Mouse (Mus musculus): ENCODE measurements around the gene Nus1. TPM values are rescaled to one million over a fixed set of nuclear protein-coding genes. Genes with fewer than 3 reads are reported as not detected.

The Nus1 gene
- 10 to 100 TPM; 60.0 to 63.8 TPM for total RNA-seq (2021)
- long read RNA-seq, experiment 1, full-length matches to known transcripts, result 40 of 54 reads
- long read RNA-seq, experiment 1, partial matches to known transcripts, result 13 of 54 reads
- long read RNA-seq, experiment 1, other reads (novel, unspliced or antisense), result 1 of 54 reads
- long read RNA-seq, experiment 2, full-length matches to known transcripts, result 40 of 64 reads
- long read RNA-seq, experiment 2, partial matches to known transcripts, result 1 of 64 reads
- long read RNA-seq, experiment 2, other reads (novel, unspliced or antisense), result 23 of 64 reads

DNA sequence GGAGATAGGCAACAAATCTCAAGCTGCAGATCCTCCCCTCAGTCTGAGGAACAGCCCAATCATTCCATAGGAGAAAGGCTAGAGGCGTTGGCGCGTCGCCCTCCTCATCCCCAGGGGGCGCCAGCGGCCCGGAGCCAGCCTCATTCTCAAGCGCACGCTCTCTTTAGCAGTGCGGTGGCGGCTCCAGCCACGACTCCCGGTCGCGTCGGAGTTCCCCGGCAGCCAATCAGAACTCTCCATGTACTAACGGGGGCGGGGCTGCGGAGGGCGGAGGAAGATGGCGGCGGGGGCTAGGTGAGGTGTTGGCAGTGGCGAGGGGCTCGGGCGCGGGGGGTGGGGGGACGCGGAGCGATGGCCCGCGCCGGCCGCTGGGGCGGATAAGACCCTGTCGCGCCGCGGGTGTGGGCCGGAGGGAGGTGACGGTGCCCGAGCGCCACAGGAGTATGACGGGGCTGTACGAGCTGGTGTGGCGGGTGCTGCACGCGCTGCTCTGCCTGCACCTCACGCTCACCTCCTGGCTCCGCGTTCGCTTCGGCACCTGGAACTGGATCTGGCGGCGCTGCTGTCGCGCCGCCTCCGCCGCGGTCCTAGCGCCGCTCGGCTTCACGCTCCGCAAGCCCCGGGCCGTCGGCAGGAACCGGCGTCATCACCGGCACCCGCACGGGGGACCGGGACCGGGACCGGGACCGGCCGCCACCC lies at the start of gene Nus1:
Gene Nus1 (plus strand): TSS at position 249 of the 699 bp plus-strand sequence.
- peak within 1 kb of the TSS; percentile 99 for H3K27ac ChIP-seq
- peak; percentile 89 for TF ChIP-seq CTCF (conservative IDR thresholded peaks at IDR 0.05)
- DNase-seq (ENCODE audit: low spot score in 2 of 2), result peak; percentile 96 to 98
- peak within 1 kb of the TSS; percentile 83 for H3K4me3 ChIP-seq

DNA sequence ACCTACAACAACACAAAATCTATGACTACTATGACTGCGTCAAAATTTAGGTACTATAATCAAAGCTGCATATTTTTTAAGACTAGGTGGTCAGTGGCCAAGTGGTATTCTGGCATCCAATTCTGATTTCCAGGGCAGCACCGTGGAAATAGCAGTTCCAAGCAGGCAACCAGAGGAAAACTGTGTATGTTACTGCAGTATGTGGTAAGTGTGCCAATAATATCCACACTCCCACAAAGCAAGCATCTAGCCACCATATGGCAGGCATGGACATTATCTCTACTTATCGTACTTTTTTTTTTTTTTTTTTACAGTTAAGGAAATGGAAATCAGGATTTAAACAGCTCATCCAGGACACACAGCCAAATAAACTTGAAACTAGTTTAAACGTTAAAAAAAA lies 49.0 kb upstream of the Nus1 start:
- Histone ChIP-seq H3K4me3 (no peak overlapping the region), H3K27ac (no peak overlapping the region)
- no peak for TF ChIP-seq CTCF (conservative IDR thresholded peaks at IDR 0.05)
- DNase-seq (ENCODE audit: low spot score in 2 of 2), result no peak

DNA sequence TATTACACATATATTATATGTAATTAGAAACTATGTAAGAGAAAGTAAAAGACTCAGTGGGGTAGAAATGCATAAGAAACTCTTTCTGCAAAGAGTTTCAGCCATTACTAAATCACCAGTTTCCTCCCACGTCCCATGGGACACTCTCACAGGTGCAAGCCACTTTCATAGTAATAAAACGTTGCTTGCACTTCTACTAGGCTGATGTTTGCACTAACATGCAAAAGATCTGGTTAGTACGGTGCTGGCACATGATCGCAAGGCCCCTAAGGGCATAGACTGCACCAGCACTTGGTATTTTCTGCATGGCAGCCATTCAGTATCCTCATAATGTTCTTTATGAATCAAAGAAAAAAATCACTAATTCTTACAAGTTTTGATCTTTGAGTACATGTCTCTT lies 43.5 kb upstream of the Nus1 start:
- no peak for DNase-seq (ENCODE audit: low spot score in 2 of 2)
- H3K4me3 ChIP-seq, result no peak overlapping the region

DNA sequence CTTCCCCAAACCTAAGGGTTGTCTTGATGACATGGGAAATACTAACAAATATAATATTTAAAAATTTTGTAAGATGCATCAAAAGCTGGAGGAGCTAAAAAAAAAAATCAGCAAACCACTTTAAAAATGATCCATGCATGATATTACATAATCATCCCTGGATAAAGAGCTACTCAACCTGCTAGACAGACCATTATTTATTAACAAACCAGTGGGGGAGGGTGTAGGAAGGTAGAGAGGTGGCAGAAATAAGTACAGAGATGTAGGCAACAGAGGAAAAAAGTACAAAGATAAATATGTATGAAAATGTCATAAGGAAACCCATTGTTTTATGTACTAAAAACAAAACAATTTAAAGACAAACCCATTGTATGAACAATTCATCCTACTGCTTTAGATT lies 42.7 kb upstream of the Nus1 start:
- no peak for TF ChIP-seq CTCF (conservative IDR thresholded peaks at IDR 0.05)
- no peak for DNase-seq (ENCODE audit: low spot score in 2 of 2)
- H3K27ac ChIP-seq, result no peak overlapping the region
- no peak overlapping the region for H3K4me3 ChIP-seq

More for the DNA sequence above, 43.5 kb upstream of the Nus1 start:
- no peak overlapping the region for H3K27ac ChIP-seq
- TF ChIP-seq CTCF (conservative IDR thresholded peaks at IDR 0.05), result no peak

DNA sequence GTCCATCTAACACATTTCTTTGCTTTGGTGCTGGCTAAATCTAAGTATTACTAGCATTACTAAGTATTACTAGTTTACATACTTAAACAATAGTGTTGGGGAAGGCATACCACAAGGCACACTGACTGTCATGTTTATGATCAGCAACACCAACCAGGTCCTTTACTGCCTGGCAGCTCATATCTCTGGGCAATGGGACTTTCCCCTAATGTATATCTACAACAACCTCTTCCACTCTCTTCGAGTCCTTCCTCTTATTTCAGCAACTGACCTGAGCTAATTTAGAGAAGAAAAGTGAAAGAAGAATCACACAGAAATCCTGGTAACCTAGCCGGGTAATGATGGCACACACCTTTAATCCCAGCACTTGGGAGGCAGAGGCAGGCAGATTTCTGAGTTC lies 40.9 kb upstream of the Nus1 start:
- no peak for DNase-seq (ENCODE audit: low spot score in 2 of 2)
- H3K4me3 ChIP-seq, result no peak overlapping the region

DNA sequence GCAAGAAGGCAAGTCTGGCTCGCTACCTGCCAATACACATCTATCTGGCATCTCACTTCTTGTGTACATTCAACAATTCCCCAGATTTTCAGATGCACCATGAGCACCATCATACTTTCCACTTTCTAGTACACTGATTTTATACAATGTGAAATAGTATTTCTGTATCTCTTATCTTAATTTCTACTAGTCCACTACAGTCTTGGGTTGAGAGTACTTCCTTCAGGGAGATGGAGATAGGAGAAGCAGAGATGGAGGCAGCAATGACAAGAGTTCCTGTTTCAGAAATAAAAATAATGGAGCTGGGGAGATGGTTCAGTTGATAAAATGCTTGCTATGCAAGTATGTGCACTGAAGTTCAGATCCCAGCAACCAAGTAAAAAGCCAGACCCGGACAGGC lies 39.5 kb upstream of the Nus1 start:
- no peak for TF ChIP-seq CTCF (conservative IDR thresholded peaks at IDR 0.05)
- DNase-seq (ENCODE audit: low spot score in 2 of 2), result no peak

More for the DNA sequence above, 40.9 kb upstream of the Nus1 start:
- TF ChIP-seq CTCF (conservative IDR thresholded peaks at IDR 0.05), result no peak
- no peak overlapping the region for H3K27ac ChIP-seq

DNA sequence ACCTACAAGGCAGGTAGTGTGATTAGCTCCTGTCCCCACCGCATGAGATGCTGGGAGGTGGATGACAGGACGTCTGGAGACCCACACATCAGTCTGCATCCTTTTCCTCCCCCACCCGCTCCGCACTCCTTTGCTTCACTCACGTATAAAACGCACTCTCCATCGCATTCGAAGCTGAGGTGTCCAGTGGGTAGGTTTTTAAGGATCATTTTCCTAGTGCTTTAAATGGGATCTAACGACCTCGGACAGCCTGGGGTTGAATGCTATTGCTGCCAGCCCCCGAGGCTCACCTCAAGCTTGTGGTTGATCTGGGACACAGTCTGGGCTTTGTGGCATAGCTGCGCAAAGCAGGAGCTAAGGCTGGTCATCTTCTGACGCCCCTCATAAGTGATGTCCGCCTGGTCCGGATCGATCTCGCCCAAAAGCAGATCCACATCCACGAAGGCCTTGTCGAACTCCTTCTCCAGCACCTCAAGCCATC lies 36.0 kb upstream of the Nus1 start:
- TF ChIP-seq CTCF (conservative IDR thresholded peaks at IDR 0.05), result no peak
- peak overlapping the region; percentile 99 for H3K27ac ChIP-seq
- peak overlapping the region; percentile 97 for H3K4me3 ChIP-seq
- peak in 1 of 2 experiments; percentile 24 for DNase-seq (ENCODE audit: low spot score in 2 of 2)

More for the DNA sequence above, 39.5 kb upstream of the Nus1 start:
- Histone ChIP-seq H3K4me3 (no peak overlapping the region), H3K27ac (no peak overlapping the region)

DNA sequence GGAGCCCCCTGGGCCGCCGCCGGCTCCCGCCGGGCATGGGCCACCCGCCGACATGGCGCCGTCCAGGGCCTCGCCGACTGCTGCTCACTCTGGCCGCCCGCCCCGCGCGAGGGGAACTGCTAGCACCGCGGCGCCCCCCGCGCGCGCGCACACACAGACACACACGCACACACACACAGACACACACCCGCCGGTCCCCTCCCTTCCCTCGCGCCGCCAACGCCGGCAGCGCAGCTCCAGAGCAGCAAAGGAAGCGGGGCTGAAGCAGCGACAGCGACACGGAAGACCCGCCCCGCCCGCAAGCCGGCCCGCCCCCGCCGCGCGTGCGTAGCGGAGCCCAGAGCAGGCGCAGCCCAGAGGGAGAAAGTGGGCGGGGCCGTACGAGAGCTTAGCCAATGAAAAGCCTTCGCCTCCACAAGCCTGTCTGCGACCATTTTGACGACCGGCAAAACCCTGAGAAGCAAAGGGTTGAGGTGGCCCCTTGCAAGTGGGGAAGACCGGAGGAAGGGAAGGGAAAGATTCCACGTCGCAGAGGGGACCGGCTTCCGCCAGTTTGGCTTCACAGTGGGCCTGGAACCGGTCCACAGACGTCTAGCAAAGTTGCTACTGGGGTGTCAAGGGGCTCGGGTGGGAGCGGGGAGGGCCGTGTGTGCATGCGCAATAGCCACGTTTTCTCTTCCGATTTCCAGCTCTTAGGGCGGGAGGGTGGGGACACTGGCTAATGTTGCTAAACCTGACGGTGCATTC lies 35.3 kb upstream of the Nus1 start, which contains the start of gene Gopc:
Gene Gopc (minus strand): TSS at position 280 of the 747 bp plus-strand sequence.
- peak within 1 kb of the TSS; percentile 99 for H3K27ac ChIP-seq
- DNase-seq (ENCODE audit: low spot score in 2 of 2), result peak; percentile 96 to 97
- TF ChIP-seq CTCF (conservative IDR thresholded peaks at IDR 0.05), result no peak
- H3K4me3 ChIP-seq, result peak within 1 kb of the TSS; percentile 97

DNA sequence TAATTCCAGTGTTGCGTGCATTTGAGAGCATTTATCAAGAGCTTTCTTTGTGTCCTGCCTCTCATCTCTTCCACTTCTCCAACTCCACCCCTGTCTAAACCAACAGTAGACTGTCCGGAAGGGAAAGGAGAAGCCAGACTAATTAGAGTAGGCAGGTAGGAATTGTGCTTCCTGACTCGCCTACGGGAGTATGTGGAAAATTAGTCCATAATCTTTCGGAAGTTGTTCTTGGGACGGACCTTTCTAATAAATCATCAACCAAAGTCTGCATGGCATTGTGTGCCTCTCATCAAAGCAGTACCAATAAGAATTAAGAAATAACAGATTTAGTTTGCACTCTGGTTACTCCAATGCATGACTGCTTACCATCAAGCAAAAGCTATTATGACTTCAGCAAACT lies 34.3 kb upstream of the Nus1 start:
- no peak for TF ChIP-seq CTCF (conservative IDR thresholded peaks at IDR 0.05)
- no peak overlapping the region for H3K27ac ChIP-seq
- H3K4me3 ChIP-seq, result peak overlapping the region; percentile 97
- no peak for DNase-seq (ENCODE audit: low spot score in 2 of 2)

DNA sequence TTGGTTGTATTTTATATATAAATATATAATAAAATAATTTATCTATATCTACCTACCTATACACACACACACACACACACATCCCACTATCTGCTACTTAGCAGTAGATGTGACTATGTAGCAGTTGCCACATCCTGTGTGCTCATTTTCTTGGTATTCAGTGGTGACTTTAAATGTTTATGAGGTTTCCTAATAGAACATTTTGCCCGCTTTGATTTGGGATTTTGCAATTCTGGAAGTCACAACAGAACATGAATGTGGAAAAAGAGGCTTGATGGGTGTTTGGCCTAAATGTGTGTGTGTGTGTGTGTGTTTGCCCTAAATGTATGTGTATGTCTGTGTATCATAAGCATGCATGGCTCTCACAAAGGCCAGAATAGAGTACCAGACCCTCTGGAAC lies 33.8 kb upstream of the Nus1 start:
- Histone ChIP-seq H3K27ac (no peak overlapping the region), H3K4me3 (no peak overlapping the region)
- no peak for DNase-seq (ENCODE audit: low spot score in 2 of 2)
- TF ChIP-seq CTCF (conservative IDR thresholded peaks at IDR 0.05), result no peak

DNA sequence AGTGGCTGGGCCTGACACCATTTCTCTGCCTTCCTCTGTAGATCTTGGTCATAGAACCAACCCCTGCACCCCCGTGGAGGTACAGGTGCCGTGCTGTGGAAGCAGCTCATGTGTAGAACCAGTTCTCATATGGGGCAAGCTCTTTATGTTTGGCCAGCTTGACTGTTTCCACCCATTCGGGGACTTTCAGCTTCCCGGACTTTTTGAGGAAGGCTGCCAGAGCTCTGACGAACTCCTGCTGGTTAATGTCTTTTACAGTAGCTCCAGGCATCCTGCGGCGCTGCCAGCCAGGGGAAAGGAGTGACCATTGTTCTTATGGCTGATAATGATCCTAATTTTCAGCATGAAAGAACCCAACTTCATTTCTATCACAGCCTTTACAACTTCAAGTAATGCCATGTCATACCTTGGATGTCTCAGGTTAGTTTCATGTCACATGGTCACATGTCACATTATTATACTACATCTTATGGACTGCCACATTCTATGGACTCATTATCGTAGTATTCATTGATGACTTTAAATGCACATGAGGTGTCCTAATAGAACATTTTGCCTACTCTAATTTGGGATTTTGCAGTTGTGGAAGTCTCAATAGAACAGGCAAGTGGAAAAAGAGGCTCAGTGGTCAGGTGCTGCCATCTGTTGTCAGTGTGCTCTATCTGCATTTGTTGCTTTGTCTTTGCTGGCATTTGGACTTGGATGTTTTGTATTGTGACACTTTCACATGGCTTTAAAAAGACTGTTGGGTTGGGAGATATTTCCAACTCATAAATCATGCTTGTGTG lies 32.3 kb upstream of the Nus1 start:
- no peak overlapping the region for H3K27ac ChIP-seq
- no peak overlapping the region for H3K4me3 ChIP-seq
- peak; percentile 97 for TF ChIP-seq CTCF (conservative IDR thresholded peaks at IDR 0.05)
- peak; percentile 42 to 64 for DNase-seq (ENCODE audit: low spot score in 2 of 2)

DNA sequence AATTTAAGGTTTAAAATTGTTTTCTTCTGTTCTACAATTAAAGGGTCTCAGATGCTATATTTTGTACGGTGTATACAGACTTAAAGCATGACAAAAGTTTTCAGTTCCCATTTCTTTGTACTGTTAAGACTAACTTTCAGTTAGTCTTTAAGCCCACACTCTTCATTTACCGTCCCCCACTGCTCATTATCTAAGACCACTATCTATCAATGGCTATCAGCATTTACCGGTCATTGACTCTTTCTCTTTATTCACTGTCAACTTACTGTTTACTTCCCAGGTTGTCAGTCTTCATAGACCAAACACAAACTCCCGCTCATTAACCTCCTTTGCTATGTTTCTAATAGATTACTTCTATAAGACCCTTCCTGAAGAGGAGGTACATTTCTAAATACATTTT lies 30.2 kb upstream of the Nus1 start:
- TF ChIP-seq CTCF (conservative IDR thresholded peaks at IDR 0.05), result no peak
- no peak for DNase-seq (ENCODE audit: low spot score in 2 of 2)
- H3K27ac ChIP-seq, result no peak overlapping the region
- no peak overlapping the region for H3K4me3 ChIP-seq

Data from layer of hippocampus, adult 2 months (tissue).